In the genomic region with DNA sequence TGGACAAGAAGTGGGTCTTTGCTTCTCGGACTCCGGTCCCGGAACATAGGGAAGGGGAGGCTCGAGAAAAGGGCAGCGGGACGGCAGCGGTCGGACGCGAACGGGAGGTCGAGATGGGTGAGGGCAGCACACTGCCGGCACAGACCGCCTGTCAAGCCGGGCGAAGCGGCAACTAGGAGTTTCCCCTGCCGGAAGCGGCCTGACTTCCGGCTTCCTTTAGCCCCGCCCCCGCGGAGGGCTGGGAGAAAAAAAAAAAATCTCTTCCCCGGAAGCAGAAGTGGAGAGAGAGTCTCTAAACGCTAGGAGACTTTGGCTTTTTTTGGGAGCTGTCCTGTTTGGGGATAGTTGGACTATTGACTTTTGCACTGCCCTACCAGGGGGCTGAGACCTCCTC, we compare ENCODE assay signal across 1 mouse cellular context.
TF ChIP-seq lines count a peak whose summit lies in the region.

Gene Mindy3 (minus strand): TSS at position 209 of the 394 bp plus-strand sequence.

TF ChIP-seq in CH12.LX, 34 proteins besides CTCF, POLR2A, EP300 and RAD21 (continued from another document):
- TF ChIP-seq TBP (conservative IDR thresholded peaks at IDR 0.05; ENCODE audit: low read depth, low read length), result peak; percentile 87
- peak; percentile 96 for TF ChIP-seq ZMIZ1 (IDR thresholded peaks at IDR 0.05; ENCODE audit: low read depth, low read length)
- no peak for TF ChIP-seq ZC3H11A (IDR thresholded peaks at IDR 0.05; ENCODE audit: low read depth, low read length)
- TF ChIP-seq TCF12 (IDR thresholded peaks at IDR 0.05; ENCODE audit: low read depth, low read length), result peak; percentile 73; the same call in 1 of the 2 replicates
- TF ChIP-seq MAX (IDR thresholded peaks at IDR 0.05; ENCODE audit: low read length), result no peak; the same call in 1 of the 2 replicates
- TF ChIP-seq MYC (IDR thresholded peaks at IDR 0.05; ENCODE audit: low read depth, low read length), result no peak
- peak; percentile 55; the same call in 1 of the 2 replicates for TF ChIP-seq IRF4 (IDR thresholded peaks at IDR 0.05; ENCODE audit: low read depth, low read length)
- TF ChIP-seq NRF1 (IDR thresholded peaks at IDR 0.05; ENCODE audit: low read depth, low read length), result no peak
- TF ChIP-seq JUN (IDR thresholded peaks at IDR 0.05; ENCODE audit: insufficient read depth, low read depth, low read length), result no peak
- TF ChIP-seq NELFE (IDR thresholded peaks at IDR 0.05; ENCODE audit: low read depth, low read length), result peak; percentile 95
- TF ChIP-seq UBTF (IDR thresholded peaks at IDR 0.05; ENCODE audit: low read depth, low read length), result no peak; the same call in 1 of the 2 replicates
- TF ChIP-seq HCFC1 (IDR thresholded peaks at IDR 0.05; ENCODE audit: low read depth, low read length), result peak; percentile 79
- TF ChIP-seq POLR2AphosphoS2 (IDR thresholded peaks at IDR 0.05; ENCODE audit: low read depth, low read length), result peak; percentile 59; the same call in 1 of the 2 replicates
- TF ChIP-seq PAX5 (IDR thresholded peaks at IDR 0.05; ENCODE audit: low read length), result no peak
- peak; percentile 68; the same call in 1 of the 2 replicates for TF ChIP-seq MAZ (IDR thresholded peaks at IDR 0.05; ENCODE audit: low read depth, low read length)
- TF ChIP-seq ZNF384 (IDR thresholded peaks at IDR 0.05; ENCODE audit: low read depth, low read length), result peak; percentile 99
